Mouse (Mus musculus): ENCODE results near the gene March4.

March4 gene

DNA sequence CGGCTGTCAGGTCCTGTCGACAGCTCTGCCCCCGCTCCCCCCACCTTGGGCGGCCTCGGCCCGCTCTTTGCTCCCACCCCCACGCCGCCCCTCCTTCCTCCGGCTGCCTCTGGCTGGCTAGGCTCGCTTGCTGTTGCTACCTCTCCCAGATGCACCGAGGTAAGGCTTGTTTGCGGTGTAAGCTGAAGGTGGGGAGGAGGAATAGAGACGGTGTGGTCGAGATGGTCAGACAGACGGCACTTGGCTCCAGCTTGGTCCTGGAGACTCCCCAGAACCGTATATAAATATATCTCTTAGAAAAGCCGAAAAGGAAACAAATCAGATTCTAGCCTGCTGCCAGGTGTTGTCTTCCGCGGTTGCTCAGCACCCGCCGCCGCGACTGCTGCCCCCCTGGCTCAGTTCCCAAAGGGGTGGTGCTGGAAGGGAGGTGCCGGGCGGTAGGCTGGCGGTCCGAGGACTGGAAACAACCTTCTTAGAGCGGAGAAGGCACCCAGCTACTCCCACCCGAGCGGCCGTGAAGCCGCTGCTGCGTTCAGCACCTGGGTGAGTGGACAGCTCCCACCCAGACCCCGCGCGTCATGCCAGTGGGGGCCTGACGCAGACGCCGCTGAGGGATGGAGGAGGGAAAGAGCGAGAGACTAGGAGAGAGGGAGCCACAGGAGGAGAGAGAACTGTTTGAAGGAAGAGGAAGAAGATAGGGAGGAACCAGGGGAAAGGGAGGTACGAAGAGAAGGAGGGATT lies at the start of gene March4:
Gene March4, minus strand, starts transcription at position 320 of the 741 bp plus-strand sequence.
- in situ Hi-C loops (cut with MboI, MseI) = no loop called here

DNA sequence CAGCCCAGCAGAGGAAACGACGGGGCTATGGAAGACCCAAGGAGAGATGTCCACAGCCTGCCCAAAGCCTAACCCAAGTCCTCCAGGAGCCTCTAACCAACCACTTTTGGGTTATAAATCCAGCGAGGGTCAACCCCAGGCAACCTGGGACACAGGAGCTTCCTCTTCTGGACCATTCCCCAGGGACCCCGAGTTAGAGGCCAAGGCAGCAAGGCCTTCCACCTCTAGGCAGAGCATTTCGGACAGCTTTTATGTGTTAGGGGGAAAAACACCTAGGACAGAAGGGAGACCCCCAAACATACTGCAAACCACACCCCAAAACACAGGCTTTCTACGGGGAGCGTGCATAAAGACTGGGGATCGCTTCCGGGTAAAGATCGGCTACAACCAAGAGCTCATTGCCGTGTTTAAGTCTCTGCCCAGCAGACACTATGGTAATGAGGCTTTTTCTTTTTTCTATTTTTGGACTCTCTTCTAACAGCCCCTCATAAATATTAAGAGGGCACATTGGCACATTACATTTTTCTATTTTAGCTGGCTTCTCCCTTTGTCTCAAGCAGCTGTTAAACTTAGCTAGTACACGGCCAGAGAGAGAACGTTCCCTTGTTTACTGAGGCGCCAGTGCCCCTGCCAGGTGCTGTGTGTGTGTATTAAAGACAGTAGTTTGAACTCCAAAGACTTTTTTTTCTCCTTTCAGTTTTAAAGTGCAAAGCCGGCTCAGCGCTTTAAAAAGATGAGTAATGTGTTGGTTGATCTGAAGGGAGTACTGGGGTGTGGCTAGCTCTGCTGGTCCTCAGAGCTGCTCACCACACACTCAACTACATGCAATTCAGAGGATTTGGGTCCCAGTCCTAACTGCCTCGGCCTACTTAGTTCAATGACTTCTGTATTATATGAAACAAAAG lies 49.5 kb upstream of the March4 start:
- in situ Hi-C loops (cut with MboI, MseI) = loop anchor here (10.0 kb wide), 1 partner anchor 1819 kb away; the partner anchor contains the start of gene Vil1

DNA sequence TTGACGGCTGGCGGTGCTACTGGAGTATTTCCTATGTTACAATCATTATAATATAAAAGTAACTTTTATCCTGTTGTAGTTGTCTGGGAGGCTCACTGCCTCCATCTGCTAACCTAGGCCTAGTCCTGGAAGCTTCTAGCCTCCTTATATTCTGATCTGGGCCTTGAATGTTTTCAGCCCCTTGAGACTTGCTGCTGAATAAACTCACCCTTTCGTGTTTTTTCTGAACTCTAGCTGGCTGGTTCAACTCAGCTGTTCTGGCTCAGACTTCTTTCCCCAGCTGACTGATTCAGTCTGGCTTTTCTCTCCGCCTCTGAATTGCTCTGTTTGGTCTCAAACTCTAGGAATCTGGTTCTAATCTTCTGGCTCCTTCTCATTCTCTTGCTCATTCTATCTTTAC lies 47.2 kb upstream of the March4 start:
- in situ Hi-C loops (cut with MboI, MseI) = loop anchor here (10.0 kb wide), 1 partner anchor 1821 kb away; the partner anchor contains the start of gene Vil1

DNA sequence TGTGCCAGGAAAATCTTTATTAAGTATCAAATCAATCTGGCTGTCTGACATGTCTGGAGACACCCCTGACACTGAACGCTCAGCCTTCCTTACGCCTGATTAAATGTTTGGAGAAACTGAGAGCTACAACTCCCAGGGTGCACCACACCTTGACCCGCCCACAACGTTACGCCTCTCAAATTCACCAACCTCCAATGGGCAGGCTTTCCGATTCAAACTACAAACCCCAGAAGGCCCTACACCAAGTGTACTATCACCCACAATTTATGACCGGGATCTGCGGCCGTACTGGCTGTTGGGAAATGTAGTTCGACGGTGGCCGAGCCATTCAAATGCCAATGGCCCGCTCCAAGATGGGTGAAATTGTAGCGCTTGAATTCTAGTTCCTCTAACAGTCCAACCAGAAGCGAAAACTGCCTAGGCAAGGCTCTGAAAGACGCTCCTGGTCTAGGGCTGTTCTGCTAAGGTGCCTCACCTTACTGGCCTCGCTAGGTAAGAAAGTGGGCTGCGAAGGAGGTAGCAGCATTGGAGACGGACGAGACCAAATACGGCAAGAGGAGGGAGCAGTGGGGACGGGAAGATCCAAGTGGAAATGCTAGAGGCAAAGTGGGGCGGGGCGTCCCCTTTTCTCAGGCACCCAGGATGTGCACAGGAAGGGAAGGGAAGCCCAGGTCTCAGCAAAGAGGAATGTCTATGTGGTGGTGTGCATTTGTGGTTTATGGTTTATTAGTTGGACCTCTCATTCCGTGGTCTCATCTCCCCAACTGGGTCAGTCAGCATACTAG lies 46.4 kb upstream of the March4 start, which contains the start of gene Smarcal1:
Gene Smarcal1, plus strand, starts transcription at position 305 of the 785 bp plus-strand sequence.
- in situ Hi-C loops (cut with MboI, MseI) = loop anchor here (10.0 kb wide), 1 partner anchor 1822 kb away; the partner anchor contains the start of gene Vil1

DNA sequence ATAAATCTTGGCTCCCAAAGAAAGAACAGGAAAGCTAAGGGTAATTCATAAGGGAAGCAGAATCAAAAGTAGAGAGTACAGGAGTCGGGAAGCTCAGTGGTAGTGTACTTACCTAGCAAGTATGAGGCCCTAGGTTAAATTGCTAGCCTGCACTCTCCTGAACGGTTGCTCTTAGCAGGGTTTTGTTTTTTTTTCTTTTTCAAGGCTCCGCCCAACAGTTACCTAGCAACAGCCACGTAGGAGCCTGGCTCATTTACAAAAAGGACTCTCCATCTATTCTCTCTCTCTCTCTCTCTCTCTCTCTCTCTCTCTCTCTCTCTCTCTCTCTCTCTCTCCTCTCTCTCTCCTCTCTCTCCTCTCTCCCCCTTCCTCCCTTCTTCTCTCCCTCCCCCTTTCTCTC lies 42.1 kb upstream of the March4 start:
- in situ Hi-C loops (cut with MboI, MseI) = loop anchor here (5.0 kb wide), 1 partner anchor 267 kb away; no protein-coding TSS in a partner anchor

DNA sequence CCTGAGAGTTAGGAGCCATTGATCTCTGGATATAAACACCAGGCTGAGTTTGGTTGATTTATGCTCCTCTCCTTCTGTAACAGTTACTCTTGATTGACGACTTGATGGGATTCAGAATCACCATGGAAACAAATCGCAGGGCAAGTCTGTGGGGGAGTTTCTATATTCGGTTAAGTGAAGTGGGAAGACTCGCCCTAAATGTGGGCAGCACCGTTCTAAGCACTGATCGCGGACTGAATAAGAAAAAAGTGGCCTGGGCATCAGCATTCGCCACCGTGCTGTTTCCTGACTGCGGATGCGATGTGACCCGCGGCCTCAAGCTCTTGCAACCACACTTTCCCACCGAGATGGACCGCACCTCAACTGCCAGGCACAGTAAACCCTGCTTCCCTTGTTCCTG lies 41.6 kb upstream of the March4 start:
- in situ Hi-C loops (cut with MboI, MseI) = loop anchor here (5.0 kb wide), 1 partner anchor 266 kb away; no protein-coding TSS in a partner anchor

DNA sequence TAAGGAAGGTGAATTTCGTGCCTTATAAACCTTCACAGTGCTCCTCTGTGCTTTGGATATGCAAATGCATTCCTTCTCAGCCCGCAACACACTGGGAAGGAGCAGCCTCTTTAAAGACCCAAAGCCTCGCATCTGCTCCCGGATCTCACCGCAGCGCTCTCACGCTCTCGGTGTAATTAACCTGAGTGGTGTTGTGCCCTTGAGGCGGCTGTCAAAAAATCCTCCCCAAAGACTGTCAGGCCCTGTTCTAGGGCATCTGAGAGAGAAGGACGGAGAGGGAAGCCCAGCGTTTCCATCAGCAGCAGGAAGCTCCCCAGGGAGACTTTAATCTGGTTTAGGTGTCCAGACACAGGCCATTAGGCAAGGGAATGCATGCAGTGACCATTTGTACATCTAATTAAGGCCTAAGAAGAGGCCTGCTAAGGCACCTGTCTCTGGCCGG lies 40.8 kb upstream of the March4 start:
- in situ Hi-C loops (cut with MboI, MseI) = loop anchor here (5.0 kb wide), 1 partner anchor 265 kb away; no protein-coding TSS in a partner anchor

DNA sequence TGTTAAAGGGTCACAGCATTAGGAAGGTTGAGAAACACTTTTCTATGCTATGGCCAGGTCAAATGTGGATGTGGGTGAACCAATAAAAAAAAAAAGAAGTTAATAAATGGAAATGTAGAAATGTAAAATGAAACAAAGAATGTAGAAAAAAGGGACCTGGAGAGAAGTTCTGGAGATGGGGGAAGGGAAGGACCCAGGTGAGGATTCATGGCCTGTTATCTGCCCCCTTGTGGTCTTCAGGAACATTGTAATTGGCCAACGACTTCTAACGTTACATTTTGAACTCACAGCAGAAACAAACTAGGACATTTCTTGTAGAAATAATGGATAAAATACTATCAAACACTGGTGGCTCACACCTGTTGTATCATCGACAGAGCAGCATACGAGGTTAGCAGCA lies 38.4 kb upstream of the March4 start:
- in situ Hi-C loops (cut with MboI, MseI) = loop anchor here (5.0 kb wide), 1 partner anchor 263 kb away; no protein-coding TSS in a partner anchor

DNA sequence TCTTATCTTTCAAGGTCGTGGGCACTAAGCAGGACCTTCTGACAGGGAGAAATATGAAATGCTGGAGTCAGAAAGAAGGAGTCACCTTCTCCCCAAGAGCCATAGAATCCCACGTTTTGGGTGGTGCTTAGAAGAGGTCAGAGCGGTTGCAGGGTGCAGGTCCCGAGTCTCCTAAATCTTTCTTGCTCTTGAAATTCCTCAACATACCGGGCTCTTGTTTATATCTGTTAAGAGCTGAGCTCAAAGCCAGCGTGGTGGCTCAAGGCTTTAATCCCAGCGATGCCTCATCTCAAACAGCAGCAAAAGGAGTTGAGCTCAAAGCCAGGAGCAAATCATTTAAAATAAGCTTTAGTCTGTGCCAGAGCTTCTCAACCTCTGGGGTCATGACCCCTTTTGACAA lies 37.9 kb upstream of the March4 start:
- in situ Hi-C loops (cut with MboI, MseI) = loop anchor here (5.0 kb wide), 1 partner anchor 262 kb away; no protein-coding TSS in a partner anchor

DNA sequence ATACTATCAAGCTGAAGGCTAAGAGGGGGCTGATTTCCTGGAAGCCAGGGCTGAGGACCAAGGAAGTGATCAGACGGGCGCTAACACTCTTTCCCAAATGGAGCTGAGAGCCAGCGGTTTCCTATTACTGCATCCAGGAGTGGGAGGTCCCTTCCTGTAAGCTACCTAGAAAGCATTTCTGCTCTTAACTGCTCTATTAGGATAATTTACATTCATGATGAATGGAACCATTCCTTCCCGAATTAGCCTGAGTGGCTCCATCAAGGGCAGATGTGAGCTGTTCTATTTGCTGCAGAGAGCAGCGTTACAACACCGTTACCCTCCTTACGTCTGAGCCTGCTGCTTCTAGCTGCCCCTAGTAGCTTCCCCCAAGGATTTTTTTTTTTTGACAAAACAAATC lies 37.3 kb upstream of the March4 start:
- in situ Hi-C loops (cut with MboI, MseI) = no loop called here

DNA sequence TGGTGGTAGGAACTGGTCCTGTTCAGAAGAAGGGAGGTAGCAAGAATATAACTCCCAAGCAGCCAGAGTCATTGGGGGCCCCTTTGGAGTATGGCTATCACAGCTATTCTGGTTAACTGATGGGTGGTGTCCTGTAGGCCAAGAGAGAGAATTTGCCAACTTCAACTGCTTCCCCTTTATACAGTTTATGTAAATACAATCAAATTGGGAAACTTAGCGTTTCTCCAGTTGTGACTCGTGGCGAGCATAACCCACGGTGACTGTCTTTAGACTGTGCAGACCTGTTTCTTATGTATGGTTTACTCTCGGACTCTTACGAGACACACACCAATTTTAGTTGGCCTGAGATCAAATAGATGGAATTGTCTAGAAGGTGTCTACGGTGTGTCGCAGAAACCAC lies 32.0 kb upstream of the March4 start:
- in situ Hi-C loops (cut with MboI, MseI) = no loop called here

DNA sequence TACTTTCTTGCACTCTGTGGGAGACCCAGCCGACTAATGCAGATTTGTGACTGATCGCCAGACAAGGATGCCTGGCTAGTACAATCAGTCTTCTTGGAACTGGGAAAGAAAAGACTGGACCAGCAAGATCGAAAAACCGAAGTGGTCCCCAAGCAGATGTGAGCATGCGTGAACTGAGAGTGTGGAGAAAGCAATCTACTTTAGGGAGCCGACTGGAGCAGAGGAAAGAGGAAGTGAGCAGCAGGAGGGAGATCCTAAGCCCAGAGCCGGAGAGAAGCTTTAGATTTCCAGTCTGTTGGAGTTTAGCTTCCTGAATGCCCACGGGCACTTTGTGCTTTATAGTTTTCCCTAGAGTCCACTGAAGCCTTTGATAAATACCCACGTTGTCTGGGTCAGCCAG lies 30.3 kb upstream of the March4 start:
- in situ Hi-C loops (cut with MboI, MseI) = no loop called here

DNA sequence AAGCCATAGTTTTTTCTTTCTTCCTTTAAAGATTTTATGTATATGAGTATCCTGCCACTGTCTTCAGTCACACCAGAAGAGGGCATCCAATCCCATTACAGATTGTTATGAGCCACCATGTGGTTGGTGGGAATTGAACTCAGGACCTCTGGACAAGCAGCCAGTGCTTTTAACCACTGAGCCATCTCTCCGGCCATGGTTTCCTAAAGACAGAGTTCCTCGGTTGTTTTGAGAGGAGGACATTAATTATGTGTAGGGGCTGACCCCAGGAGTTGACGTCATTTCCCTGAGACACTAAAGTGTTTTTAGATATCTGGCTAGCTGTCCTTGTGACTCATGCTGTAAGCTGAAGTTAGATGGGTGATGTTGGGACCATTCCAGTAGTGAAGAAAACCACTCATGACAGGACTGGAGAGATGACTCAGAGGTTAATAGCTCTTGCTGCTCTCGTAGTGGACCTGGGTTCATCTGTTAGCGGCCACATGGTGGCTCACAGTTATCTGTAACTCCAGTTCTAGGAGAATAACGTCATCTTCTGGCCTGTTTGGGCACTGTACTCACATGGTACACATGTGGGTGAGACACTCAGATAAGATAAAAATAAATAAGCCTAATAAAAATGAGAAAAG lies 27.7 kb upstream of the March4 start:
- in situ Hi-C loops (cut with MboI, MseI) = no loop called here

DNA sequence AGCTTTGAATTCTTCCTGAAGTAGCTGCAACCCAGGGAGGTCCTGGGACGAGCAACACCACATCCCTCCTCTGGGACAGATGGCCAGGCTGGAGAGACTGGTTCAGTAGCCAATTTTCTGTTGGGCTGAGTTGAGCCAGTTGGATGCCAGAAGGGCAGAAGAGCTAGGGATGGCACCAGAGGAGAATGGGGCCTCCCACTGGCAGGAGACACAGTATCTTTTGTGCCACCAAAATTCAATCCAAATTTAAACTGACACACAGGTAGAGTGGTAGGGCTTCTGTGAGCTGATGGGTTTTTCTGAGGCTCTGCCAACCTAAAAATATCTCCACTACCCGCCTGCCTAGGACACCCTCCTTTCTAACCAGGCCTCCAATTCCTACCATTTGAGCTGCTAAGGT lies 21.9 kb upstream of the March4 start:
- in situ Hi-C loops (cut with MboI, MseI) = no loop called here

DNA sequence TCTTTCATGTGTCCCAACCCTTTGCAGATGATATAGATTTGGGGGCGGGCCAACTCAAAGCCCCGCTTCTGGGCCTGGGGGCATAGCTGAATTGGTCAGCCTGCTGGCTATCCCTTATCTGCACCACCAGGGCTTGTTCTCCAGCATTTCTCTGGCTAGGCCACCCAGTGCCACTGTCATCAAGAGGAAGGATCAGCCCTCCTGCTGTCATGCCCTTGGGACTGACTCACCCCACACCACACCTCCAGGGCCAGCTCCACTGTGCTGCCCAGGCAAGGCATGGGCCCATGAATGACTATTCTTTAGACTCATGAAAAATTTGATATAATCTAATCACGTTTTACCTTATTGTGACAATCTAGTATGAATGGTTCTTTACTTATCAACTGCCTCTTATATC lies 19.7 kb upstream of the March4 start:
- in situ Hi-C loops (cut with MboI, MseI) = no loop called here

DNA sequence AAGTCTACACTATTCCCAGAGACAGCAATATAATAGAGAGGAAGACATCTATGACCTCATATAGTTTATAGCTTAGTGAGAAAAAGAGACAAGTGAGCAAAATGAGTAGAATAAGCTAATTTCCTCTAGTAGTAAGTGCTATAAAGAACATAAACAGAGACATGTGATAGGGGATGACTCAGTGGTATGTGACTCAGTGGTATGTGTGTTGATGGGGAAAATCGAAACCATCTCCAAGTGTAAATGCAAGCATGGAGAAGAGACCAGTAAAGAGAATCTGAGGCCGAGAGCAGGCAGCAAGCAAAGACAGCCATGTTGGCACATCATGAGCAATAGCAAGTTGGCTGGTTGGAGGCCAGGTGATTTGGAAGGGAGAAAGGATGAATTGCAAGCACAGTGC lies 13.6 kb upstream of the March4 start:
- in situ Hi-C loops (cut with MboI, MseI) = no loop called here

DNA sequence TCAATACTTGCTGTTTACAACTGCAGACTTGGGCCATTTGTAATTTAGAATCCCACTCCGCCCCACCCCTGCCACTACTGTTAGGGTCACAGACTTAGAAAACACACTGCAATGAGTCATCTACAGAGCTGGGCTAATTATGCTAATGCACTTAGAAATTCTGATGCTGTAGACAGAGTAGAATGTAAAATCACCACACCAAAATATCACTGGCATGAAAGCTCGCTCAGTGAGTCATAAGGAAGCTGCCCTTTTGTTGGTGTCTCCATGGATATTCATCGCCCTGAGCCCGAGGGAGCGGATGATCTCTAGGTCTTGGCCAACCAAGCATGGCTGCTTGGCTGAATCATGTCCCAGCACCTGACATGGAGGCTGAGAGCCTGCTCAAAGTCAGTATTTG lies 1.5 kb upstream of the March4 start:
- in situ Hi-C loops (cut with MboI, MseI) = no loop called here

DNA sequence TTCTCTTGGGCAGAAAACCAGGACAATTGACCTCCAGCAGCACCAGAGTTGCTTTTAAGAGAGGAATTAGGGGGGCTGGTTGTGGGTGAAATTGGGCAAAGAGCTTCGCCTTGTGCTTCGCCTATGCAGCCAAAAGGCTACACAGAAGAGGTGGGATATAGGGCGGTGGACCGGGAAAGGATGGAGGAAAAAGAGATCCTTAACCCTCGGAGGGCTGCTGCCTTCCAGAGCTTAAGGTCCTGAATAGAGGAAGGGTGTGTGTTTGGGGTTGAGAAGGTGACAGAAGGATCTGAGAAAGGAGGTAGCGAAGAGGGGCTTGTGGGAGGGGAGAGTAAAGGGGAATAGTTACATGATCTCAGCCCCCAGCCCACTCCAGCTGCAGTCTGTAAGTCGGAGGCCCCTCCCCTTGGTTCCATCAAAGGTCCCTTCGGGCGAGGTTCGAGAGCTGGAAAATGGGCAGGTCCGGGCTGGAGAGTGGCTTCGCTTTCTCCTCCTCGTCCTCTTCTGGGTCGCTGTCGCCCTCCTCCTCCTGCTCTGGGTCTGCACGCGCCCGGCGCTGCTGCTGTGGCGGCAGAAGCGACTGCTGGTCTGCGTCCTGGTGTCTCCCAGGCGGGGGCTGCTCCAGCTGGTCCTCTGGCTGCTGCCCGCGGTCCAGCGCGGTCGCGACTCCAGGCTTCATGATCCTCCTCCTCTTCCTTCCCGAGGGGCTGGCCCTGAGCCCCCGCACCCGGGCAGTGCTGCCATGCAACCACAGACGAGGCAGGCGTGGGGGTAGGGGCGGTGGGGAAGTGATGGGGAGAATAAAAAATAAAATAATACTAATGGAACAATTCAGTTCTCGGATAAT lies 782 bp downstream of the March4 start:
- in situ Hi-C loops (cut with MboI, MseI) = no loop called here

DNA sequence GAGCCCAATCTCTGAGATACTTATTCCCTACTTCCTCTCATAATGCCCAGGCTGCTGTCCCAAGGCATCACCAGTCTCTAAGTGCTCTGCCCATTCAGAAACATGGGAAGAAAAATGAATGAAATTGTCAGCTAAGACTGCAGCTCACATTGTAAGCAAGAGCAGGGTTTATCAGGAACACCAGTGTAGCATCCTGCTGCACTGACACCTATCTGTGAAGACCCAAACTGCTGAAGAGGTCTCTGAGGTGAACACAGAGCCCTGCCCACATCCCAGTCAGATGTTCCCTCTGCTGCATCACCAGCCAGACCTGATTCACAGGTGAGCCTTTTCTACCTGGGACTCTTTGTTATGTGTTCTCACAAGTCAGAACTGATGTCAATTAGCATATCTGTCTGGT lies 3.3 kb downstream of the March4 start:
- in situ Hi-C loops (cut with MboI, MseI) = no loop called here

DNA sequence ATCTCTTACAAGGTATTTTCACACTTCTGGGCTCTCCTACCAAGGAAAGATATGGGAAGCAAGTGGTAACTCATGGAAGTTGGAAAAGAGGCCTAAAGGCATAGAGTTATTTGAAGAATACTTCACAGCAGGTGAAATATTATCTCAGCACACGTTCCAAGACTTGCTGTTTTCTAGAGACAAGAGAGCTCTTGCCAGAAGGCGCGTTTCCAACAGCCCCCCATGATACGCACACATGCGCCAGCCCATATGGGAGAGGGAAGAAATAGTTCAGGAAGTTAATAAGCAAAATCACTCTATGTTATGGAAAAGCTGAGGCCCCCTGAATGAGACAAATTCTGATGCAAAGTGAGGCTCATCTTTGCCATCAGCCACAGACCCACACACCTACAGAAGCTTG lies 3.8 kb downstream of the March4 start:
- in situ Hi-C loops (cut with MboI, MseI) = no loop called here

All from T-helper 2 cell (primary cell).